Comparison of ENCODE assay signal across 35 mouse cellular contexts in genomic region chr4:140522873-140523272, GRCm38 (mm10).
"Had no signal": no experiment of that assay in that cellular context is flagged by ENCODE, and none has a peak within 500 bp of the region (broad histone marks: within the 10 kb centered on the region; RNA-seq: fewer than 3 reads in every experiment).

No protein-coding gene starts in this region.

- H3K4me1 ChIP-seq: heart, embryonic 10.5 days; heart, embryonic 12.5 days; heart, embryonic 15.5 days; hindbrain, embryonic 15.5 days; intestine, embryonic 15.5 days had no signal

- H3K4me3 ChIP-seq: heart, embryonic 10.5 days; heart, embryonic 12.5 days; heart, embryonic 13.5 days; heart, embryonic 15.5 days; hindbrain, embryonic 10.5 days; hindbrain, embryonic 12.5 days; hindbrain, embryonic 13.5 days; hindbrain, embryonic 15.5 days; intestine, embryonic 15.5 days; kidney, embryonic 15.5 days; layer of hippocampus, adult 2 months had no signal

- H3K27me3 ChIP-seq: heart, embryonic 12.5 days; heart, embryonic 13.5 days; heart, embryonic 15.5 days; hindbrain, embryonic 12.5 days; hindbrain, embryonic 13.5 days; hindbrain, embryonic 15.5 days; intestine, embryonic 15.5 days; kidney, embryonic 15.5 days had no signal

- H3K9ac ChIP-seq: heart, embryonic 12.5 days; heart, embryonic 13.5 days; heart, embryonic 15.5 days; hindbrain, embryonic 12.5 days; hindbrain, embryonic 13.5 days; hindbrain, embryonic 14.5 days; hindbrain, embryonic 15.5 days; intestine, embryonic 15.5 days; kidney, embryonic 15.5 days had no signal

- H3K9me3 ChIP-seq: heart, embryonic 10.5 days; heart, embryonic 12.5 days; heart, embryonic 13.5 days; heart, embryonic 15.5 days; hindbrain, embryonic 10.5 days; hindbrain, embryonic 12.5 days; hindbrain, embryonic 13.5 days; hindbrain, embryonic 15.5 days; intestine, embryonic 15.5 days; kidney, embryonic 15.5 days had no signal

- DNase-seq: heart, postnatal 10 days; heart, postnatal 14 days; heart, postnatal 36 days; heart, postnatal 4 days; kidney, adult 11 months; kidney, adult 18-20 months; kidney, adult 2 months; kidney, adult 8-10 months; kidney, adult 9 months; kidney, postnatal 10 days; kidney, postnatal 14 days; kidney, postnatal 25 days; kidney, postnatal 36 days; kidney, postnatal 4 days; layer of hippocampus, adult 9-11 months; layer of hippocampus, postnatal 36 days had no signal

- ATAC-seq: hindbrain, embryonic 16.5 days; inflammation-experienced regulatory T-cells, adult 6 months; intestine, embryonic 15.5 days; intestine, embryonic 16.5 days; intestine, postnatal 0 days had no signal

- H3K4me2 ChIP-seq: heart, embryonic 11.5 days; heart, embryonic 12.5 days; heart, embryonic 13.5 days; heart, embryonic 15.5 days; hindbrain, embryonic 12.5 days; hindbrain, embryonic 13.5 days; hindbrain, embryonic 14.5 days; hindbrain, embryonic 15.5 days; intestine, embryonic 15.5 days; kidney, embryonic 15.5 days had no signal

- H3K27ac ChIP-seq: heart, embryonic 10.5 days; heart, embryonic 13.5 days; heart, embryonic 15.5 days; hindbrain, embryonic 10.5 days; hindbrain, embryonic 12.5 days; hindbrain, embryonic 13.5 days; hindbrain, embryonic 14.5 days; hindbrain, embryonic 15.5 days; hindbrain, postnatal 0 days; intestine, embryonic 15.5 days; kidney, embryonic 15.5 days; kidney, postnatal 0 days; layer of hippocampus, adult 2 months had no signal

- H3K36me3 ChIP-seq: hindbrain, embryonic 15.5 days had no signal
